Mouse (Mus musculus): ENCODE measurements at regions not wholly inside any gene's neighbourhood (a gene's known extent, or its start where the extent isn't known, plus 50 kb on each side); places are given as distances from the start of the nearest gene placed in this dataset.

GRCm38 (mm10) chr3:156170076-156170475, 391.5 kb upstream of the Negr1 start:
- Histone ChIP-seq H3K9ac (no peak overlapping the region), H3K9me3 (replicated peaks) (no peaks in the 10 kb centered on the region), H3K36me3 (no peaks in the 10 kb centered on the region), H3K4me3 (replicated peaks) (no peak overlapping the region), H3K27ac (replicated peaks) (no peak overlapping the region), H3K4me1 (no peaks in the 10 kb centered on the region), H3K27me3 (no peaks in the 10 kb centered on the region), H3K4me2 (replicated peaks) (no peak overlapping the region)
- no peak for ATAC-seq (ENCODE audit: insufficient number of reproducible peaks, low FRiP score, low TSS enrichment, low read depth)

- no peaks in the 10 kb centered on the region for H3K9me3 ChIP-seq (replicated peaks)
- no peak for ATAC-seq (ENCODE audit: insufficient number of reproducible peaks, low FRiP score, low TSS enrichment, low read depth)
- H3K27me3 ChIP-seq: no peaks in the 10 kb centered on the region
- H3K9ac ChIP-seq: no peak overlapping the region
- H3K27ac ChIP-seq (replicated peaks): no peak overlapping the region
- H3K4me3 ChIP-seq (replicated peaks): no peak overlapping the region
- H3K4me1 ChIP-seq: no peaks in the 10 kb centered on the region
- H3K4me2 ChIP-seq (replicated peaks): no peak overlapping the region
- H3K36me3 ChIP-seq: no peaks in the 10 kb centered on the region
These were observed 362.9 kb upstream of the Negr1 start for GRCm38 (mm10) chr3:156198688-156199087.

GRCm38 (mm10) chr3:156199749-156200467, 361.7 kb upstream of the Negr1 start:
- Histone ChIP-seq H3K9me3 (replicated peaks) (no peaks in the 10 kb centered on the region), H3K4me3 (replicated peaks) (no peak overlapping the region), H3K4me2 (replicated peaks) (no peak overlapping the region), H3K27me3 (no peaks in the 10 kb centered on the region), H3K27ac (replicated peaks) (no peak overlapping the region), H3K9ac (no peak overlapping the region), H3K4me1 (no peaks in the 10 kb centered on the region), H3K36me3 (no peaks in the 10 kb centered on the region)
- no peak for ATAC-seq (ENCODE audit: insufficient number of reproducible peaks, low FRiP score, low TSS enrichment, low read depth)

GRCm38 (mm10) chr3:156205246-156205645, 356.3 kb upstream of the Negr1 start:
- no peak overlapping the region for H3K27ac ChIP-seq (replicated peaks)
- no peaks in the 10 kb centered on the region for H3K36me3 ChIP-seq
- no peaks in the 10 kb centered on the region for H3K27me3 ChIP-seq
- no peak overlapping the region for H3K4me2 ChIP-seq (replicated peaks)
- H3K4me3 ChIP-seq (replicated peaks): no peak overlapping the region
- H3K9me3 ChIP-seq (replicated peaks): no peaks in the 10 kb centered on the region
- WGBS: 86% methylated on average over 3 of the region's 3 CpGs
- ATAC-seq (ENCODE audit: insufficient number of reproducible peaks, low FRiP score, low TSS enrichment, low read depth): no peak
- H3K4me1 ChIP-seq: no peaks in the 10 kb centered on the region
- no peak overlapping the region for H3K9ac ChIP-seq

- Histone ChIP-seq H3K4me1 (no peaks in the 10 kb centered on the region), H3K9me3 (replicated peaks) (no peaks in the 10 kb centered on the region), H3K9ac (no peak overlapping the region), H3K36me3 (no peaks in the 10 kb centered on the region), H3K4me3 (replicated peaks) (no peak overlapping the region), H3K4me2 (replicated peaks) (no peak overlapping the region), H3K27ac (replicated peaks) (no peak overlapping the region), H3K27me3 (no peaks in the 10 kb centered on the region)
- 42% methylated on average over 1 of the region's 1 CpGs for WGBS
- no peak for ATAC-seq (ENCODE audit: insufficient number of reproducible peaks, low FRiP score, low TSS enrichment, low read depth)
These were observed 353.2 kb upstream of the Negr1 start for GRCm38 (mm10) chr3:156208420-156208819.

- no peak for ATAC-seq (ENCODE audit: insufficient number of reproducible peaks, low FRiP score, low TSS enrichment, low read depth)
- Histone ChIP-seq H3K9me3 (replicated peaks) (no peaks in the 10 kb centered on the region), H3K4me3 (replicated peaks) (no peak overlapping the region), H3K36me3 (no peaks in the 10 kb centered on the region), H3K27me3 (no peaks in the 10 kb centered on the region), H3K27ac (replicated peaks) (no peak overlapping the region), H3K4me1 (no peaks in the 10 kb centered on the region), H3K4me2 (replicated peaks) (no peak overlapping the region), H3K9ac (no peak overlapping the region)
- WGBS: 58% methylated on average over 4 of the region's 4 CpGs
These were observed 350.8 kb upstream of the Negr1 start for GRCm38 (mm10) chr3:156210827-156211226.

GRCm38 (mm10) chr3:156214823-156215222, 346.8 kb upstream of the Negr1 start:
- no peak for ATAC-seq (ENCODE audit: insufficient number of reproducible peaks, low FRiP score, low TSS enrichment, low read depth)
- Histone ChIP-seq H3K27ac (replicated peaks) (no peak overlapping the region), H3K9ac (no peak overlapping the region), H3K27me3 (no peaks in the 10 kb centered on the region), H3K4me2 (replicated peaks) (no peak overlapping the region), H3K36me3 (no peaks in the 10 kb centered on the region), H3K9me3 (replicated peaks) (no peaks in the 10 kb centered on the region), H3K4me3 (replicated peaks) (no peak overlapping the region), H3K4me1 (no peaks in the 10 kb centered on the region)
- WGBS: 48% methylated on average over 1 of the region's 1 CpGs

- H3K4me2 ChIP-seq (replicated peaks): no peak overlapping the region
- 75% methylated on average over 2 of the region's 2 CpGs for WGBS
These were observed 329.5 kb upstream of the Negr1 start for GRCm38 (mm10) chr3:156232111-156232510.

GRCm38 (mm10) chr3:156235955-156236354, 325.6 kb upstream of the Negr1 start:
- ATAC-seq (ENCODE audit: insufficient number of reproducible peaks, low FRiP score, low TSS enrichment, low read depth): no peak
- no peaks in the 10 kb centered on the region for H3K4me1 ChIP-seq
- WGBS: 72% methylated on average over 4 of the region's 4 CpGs
- no peak overlapping the region for H3K4me2 ChIP-seq (replicated peaks)
- no peaks in the 10 kb centered on the region for H3K36me3 ChIP-seq
- H3K27ac ChIP-seq (replicated peaks): no peak overlapping the region
- H3K4me3 ChIP-seq (replicated peaks): no peak overlapping the region
- no peak overlapping the region for H3K9ac ChIP-seq
- no peaks in the 10 kb centered on the region for H3K27me3 ChIP-seq
- H3K9me3 ChIP-seq (replicated peaks): no peaks in the 10 kb centered on the region

More at GRCm38 (mm10) chr3:156232111-156232510, 329.5 kb upstream of the Negr1 start:
- no peaks in the 10 kb centered on the region for H3K4me1 ChIP-seq
- H3K9me3 ChIP-seq (replicated peaks): no peaks in the 10 kb centered on the region
- H3K36me3 ChIP-seq: no peaks in the 10 kb centered on the region
- H3K27ac ChIP-seq (replicated peaks): no peak overlapping the region
- H3K9ac ChIP-seq: no peak overlapping the region
- no peaks in the 10 kb centered on the region for H3K27me3 ChIP-seq
- H3K4me3 ChIP-seq (replicated peaks): no peak overlapping the region
- no peak for ATAC-seq (ENCODE audit: insufficient number of reproducible peaks, low FRiP score, low TSS enrichment, low read depth)

GRCm38 (mm10) chr3:156252256-156252861, 309.2 kb upstream of the Negr1 start:
- ATAC-seq (ENCODE audit: insufficient number of reproducible peaks, low FRiP score, low TSS enrichment, low read depth): no peak
- peak overlapping the region; percentile 28; the same call in 1 of the 2 replicates for H3K27ac ChIP-seq (replicated peaks)
- no peaks in the 10 kb centered on the region for H3K9me3 ChIP-seq (replicated peaks)
- no peak overlapping the region for H3K4me2 ChIP-seq (replicated peaks)
- H3K4me3 ChIP-seq (replicated peaks): no peak overlapping the region
- peaks cover 3% of the 10 kb centered on the region; the same call in 1 of the 2 replicates for H3K4me1 ChIP-seq
- no peaks in the 10 kb centered on the region for H3K27me3 ChIP-seq
- H3K9ac ChIP-seq: no peak overlapping the region
- WGBS: 61% methylated on average over 6 of the region's 6 CpGs
- no peaks in the 10 kb centered on the region for H3K36me3 ChIP-seq

GRCm38 (mm10) chr3:156253172-156253934, 308.2 kb upstream of the Negr1 start:
- no peaks in the 10 kb centered on the region for H3K36me3 ChIP-seq
- no peak overlapping the region for H3K4me3 ChIP-seq (replicated peaks)
- no peak for ATAC-seq (ENCODE audit: insufficient number of reproducible peaks, low FRiP score, low TSS enrichment, low read depth)
- H3K9me3 ChIP-seq (replicated peaks): no peaks in the 10 kb centered on the region
- no peak overlapping the region for H3K4me2 ChIP-seq (replicated peaks)
- no peak overlapping the region for H3K27ac ChIP-seq (replicated peaks)
- H3K4me1 ChIP-seq: peaks cover 3% of the 10 kb centered on the region; the same call in 1 of the 2 replicates
- WGBS: 72% methylated on average over 7 of the region's 7 CpGs
- H3K27me3 ChIP-seq: no peaks in the 10 kb centered on the region
- no peak overlapping the region for H3K9ac ChIP-seq
